Mouse (Mus musculus) layer of hippocampus, postnatal 10 days (tissue): ENCODE data around the gene Olfr1167. TPM values are rescaled to one million over a fixed set of nuclear protein-coding genes. Genes with fewer than 3 reads are reported as not detected.
"Not testable (repeated sequence)": the region's sequence is repeated elsewhere in the genome, so short reads cannot be mapped to it uniquely, and the experiment has no call there.

Experiments used
- DNase-seq, 2 experiments: peaks; one replicate each; pipeline ENCODE4 v3.0.0; 2021; ENCODE audit warnings: low spot score in 2 of 2
- long read RNA-seq: library from polyadenylated mRNA; stranded (forward); transcript quantifications from one replicate; pipeline ENCODE4 v2.0.0, GENCODE M21; 2023
- total RNA-seq, 2 experiments: library from RNA; stranded (reverse); gene quantifications; 2 replicates each; pipeline ENCODE4 v1.2.3; 2021

The Olfr1167 gene
- not detected for total RNA-seq
- long read RNA-seq: 0 reads

DNA sequence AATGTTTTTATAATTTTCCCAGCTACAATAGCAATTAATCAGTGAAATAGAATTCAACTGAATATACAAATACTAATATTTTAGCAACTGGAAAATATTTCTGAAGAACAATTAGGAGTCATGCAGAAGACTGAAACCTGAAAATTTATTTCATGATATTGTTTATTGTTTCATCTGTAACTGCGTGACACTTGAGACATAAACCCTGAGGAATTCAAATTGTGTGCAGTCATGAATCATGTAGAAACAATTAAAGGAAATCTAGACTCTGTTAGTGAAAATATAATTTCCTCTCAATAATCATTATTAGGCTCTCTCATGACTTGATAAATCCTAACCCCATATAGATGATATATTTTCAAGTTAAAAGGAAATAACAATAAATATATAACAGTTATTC is at the start of gene Olfr1167:
TSS of gene Olfr1167 (minus strand) at position 101 of the 400 bp plus-strand sequence.
- DNase-seq: not testable (repeated sequence)

DNA sequence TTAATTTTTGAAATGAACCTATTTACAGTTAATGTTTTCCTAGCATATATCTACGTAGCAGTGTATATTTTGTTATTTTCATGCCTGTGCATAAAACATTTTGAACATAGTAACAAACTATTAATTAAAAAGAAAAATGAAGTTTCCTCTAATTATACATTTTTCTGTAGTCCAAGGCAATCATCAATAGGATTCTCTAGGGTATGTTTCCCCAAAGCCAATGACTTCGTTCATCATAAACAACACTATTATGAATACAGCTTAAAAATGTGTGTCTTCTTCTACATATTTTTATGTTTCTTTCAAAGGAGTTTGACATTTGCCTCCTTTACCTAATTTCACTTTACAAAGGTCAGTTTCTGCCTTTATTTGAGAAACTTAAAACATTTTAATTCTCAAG is 26.6 kb upstream of the Olfr1167 start, which contains the start of gene Olfr1168:
TSS of gene Olfr1168 (plus strand) at position 301 of the 400 bp plus-strand sequence.
- no peak for DNase-seq

DNA sequence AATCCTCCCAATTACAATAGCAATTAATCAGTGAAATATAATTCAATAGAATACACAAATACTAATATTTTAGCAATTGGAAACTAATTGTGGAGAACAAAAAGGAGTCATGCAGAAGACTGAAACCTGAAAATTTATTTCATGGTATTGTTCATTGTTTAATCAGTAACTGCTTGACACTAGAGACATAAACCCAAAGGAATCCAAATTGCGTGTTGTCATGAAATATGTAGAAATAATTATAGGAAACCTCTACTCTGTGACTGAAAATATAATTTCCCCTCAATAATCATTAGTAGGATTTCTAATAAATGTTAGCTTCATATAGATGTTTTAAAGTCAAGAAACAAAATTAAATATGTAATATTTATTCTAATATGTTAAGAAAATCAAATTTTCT is 26.8 kb downstream of the Olfr1167 start, which contains the start of gene Olfr1166:
TSS of gene Olfr1166 (minus strand) at position 101 of the 400 bp plus-strand sequence.
- no peak for DNase-seq

Other genes starting within 250 kb of the Olfr1167 start
- not detected for gene Olfr1155, start 210.1 kb downstream of the Olfr1167 start, total RNA-seq
- gene Olfr1156, start 202.1 kb downstream of the Olfr1167 start, total RNA-seq: not detected
- not detected for gene Olfr1157, start 186.9 kb downstream of the Olfr1167 start, total RNA-seq
- gene Olfr74, start 180.5 kb downstream of the Olfr1167 start, total RNA-seq: not detected
- not detected for gene Olfr1158, start 165.1 kb downstream of the Olfr1167 start, total RNA-seq
- gene Olfr1160, start 146.9 kb downstream of the Olfr1167 start, total RNA-seq: not detected
- gene Olfr1161, start 132.4 kb downstream of the Olfr1167 start, total RNA-seq: not detected
- not detected for gene Olfr73, start 117.5 kb downstream of the Olfr1167 start, total RNA-seq
- not detected for gene Olfr1162, start 104.1 kb downstream of the Olfr1167 start, total RNA-seq
- gene Olfr1163, start 83.4 kb downstream of the Olfr1167 start, total RNA-seq: not detected
- gene Olfr1164, start 61.2 kb downstream of the Olfr1167 start, total RNA-seq: not detected
- not detected for gene Olfr1166, start 26.9 kb downstream of the Olfr1167 start, total RNA-seq
- gene Olfr1168, start 26.7 kb upstream of the Olfr1167 start, total RNA-seq: not detected
- not detected for gene Olfr1170, start 73.1 kb upstream of the Olfr1167 start, total RNA-seq
- not detected for gene Olfr1173, start 124.7 kb upstream of the Olfr1167 start, total RNA-seq
- not detected for gene Olfr1174-ps, start 159.9 kb upstream of the Olfr1167 start, total RNA-seq
- not detected for gene Olfr1175-ps, start 172.0 kb upstream of the Olfr1167 start, total RNA-seq
- not detected for gene Olfr1176, start 181.5 kb upstream of the Olfr1167 start, total RNA-seq
- gene Olfr1177-ps, start 191.3 kb upstream of the Olfr1167 start, total RNA-seq: not detected
- gene Olfr1178, start 231.9 kb upstream of the Olfr1167 start, total RNA-seq: not detected